Mouse (Mus musculus) limb, embryonic 14.5 days (tissue): ENCODE measurements around the gene Cfap58. TPM values are rescaled to one million over a fixed set of nuclear protein-coding genes. Genes with fewer than 3 reads are reported as not detected.

Experiments
- ATAC-seq: fragments of 200-750 bp; cut with Nextera tagmentation; 2 replicates; pipeline ENCODE4 v1.8.0; 2017; ENCODE audit warnings: low read depth, moderate number of reproducible peaks, moderate TSS enrichment; ENCODE audit not compliant: low FRiP score
- DNase-seq: peaks from one replicate; pipeline ENCODE4 v3.0.0-alpha.2; 2015; ENCODE audit warnings: low spot score
- H3K27ac ChIP-seq: fragments of 300-500 bp; sonication (generic); replicated peaks from 2 replicates; pipeline ENCODE4 v1.5.1; 2014; ENCODE audit warnings: low read depth, mild to moderate bottlenecking, low read length, moderate library complexity, mixed read lengths
- H3K27me3 ChIP-seq: fragments of 300-500 bp; sonication (generic); 2 replicates; pipeline ENCODE4 v1.6.1; 2014; ENCODE audit warnings: low read length, mixed read lengths; ENCODE audit not compliant: control insufficient read depth, insufficient read depth
- H3K36me3 ChIP-seq: fragments of 300-500 bp; sonication (generic); 2 replicates; pipeline ENCODE4 v1.6.1; 2014; ENCODE audit warnings: mild to moderate bottlenecking, low read length, moderate library complexity, mixed read lengths; ENCODE audit not compliant: control insufficient read depth, insufficient read depth
- H3K4me1 ChIP-seq: fragments of 300-500 bp; sonication (generic); 2 replicates; pipeline ENCODE4 v1.6.1; 2014; ENCODE audit warnings: antibody characterized with exemption, low read length, mixed read lengths; ENCODE audit not compliant: control insufficient read depth, insufficient read depth
- H3K4me2 ChIP-seq: fragments of 300-500 bp; sonication (generic); replicated peaks from 2 replicates; pipeline ENCODE4 v1.6.1; 2014; ENCODE audit warnings: low read depth, mild to moderate bottlenecking, low read length, moderate library complexity; ENCODE audit not compliant: severe bottlenecking
- H3K4me3 ChIP-seq: fragments of 300-500 bp; sonication (generic); replicated peaks from 2 replicates; pipeline ENCODE4 v1.5.1; 2014; ENCODE audit warnings: low read length
- H3K9ac ChIP-seq: fragments of 300-500 bp; sonication (generic); 2 replicates; pipeline ENCODE4 v1.6.1; 2014; ENCODE audit warnings: mild to moderate bottlenecking, low read depth, low read length, moderate library complexity; ENCODE audit not compliant: severe bottlenecking
- H3K9me3 ChIP-seq: fragments of 300-500 bp; sonication (generic); 2 replicates; pipeline ENCODE4 v1.6.1; 2016; ENCODE audit warnings: low read length; ENCODE audit not compliant: control insufficient read depth
- POLR2A ChIP-seq: fragments of 200-500 bp; IDR thresholded peaks from 2 replicates; pipeline ENCODE4 v1.8.0; 2012; ENCODE audit warnings: inconsistent platforms, mild to moderate bottlenecking, moderate library complexity, borderline replicate concordance; ENCODE audit not compliant: insufficient read depth, insufficient read length; ENCODE audit errors: extremely low read depth
- WGBS: fragments of 180-500 bp; shearing (Covaris S2); extraction: QIAGEN DNeasy Blood & Tissue Kit; methylation state at CpG from one replicate; pipeline ENCODE4 v1.1.7; 2014; 5-methylcytosine and 5-hydroxymethylcytosine counted together
- polyA plus RNA-seq, 2 experiments: library from polyadenylated mRNA; depleted of rRNA in 1 of 2; stranded (reverse) in 1 of 2; unstranded in 1 of 2; fragments of >200 nt; fragmentation: Nextera tagmentation in 1 of 2; extraction: Ambion mirVana in 1 of 2; gene quantifications; 2 replicates each; pipeline versions ENCODE4 v1.2.1 to v1.2.3; 2012 to 2014

The Cfap58 gene
- polyA plus RNA-seq, 2 experiments, result 0.05 to 0.07 TPM

DNA sequence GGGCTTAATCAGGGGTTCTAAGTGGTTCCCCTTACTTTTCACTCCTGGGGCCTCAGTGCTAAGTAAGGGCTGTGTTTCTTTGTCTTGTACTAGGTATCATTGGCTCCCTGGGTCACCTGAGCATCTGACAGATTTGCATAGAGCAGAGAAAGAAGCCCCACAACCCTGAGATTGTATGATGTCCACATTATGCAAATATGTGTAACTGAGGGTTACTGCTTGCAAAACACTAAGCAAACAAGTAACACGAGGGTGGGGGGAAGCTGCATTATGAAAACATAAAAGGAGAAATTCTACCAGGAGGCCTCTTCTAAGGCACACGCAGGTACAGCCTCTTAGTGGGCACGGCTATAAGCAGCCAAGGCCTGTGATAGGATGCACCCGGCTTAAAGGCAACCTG is 22.2 kb upstream of the Cfap58 start:
- TF ChIP-seq POLR2A, result no peak
- Histone ChIP-seq H3K27me3 (no peaks in the 10 kb centered on the region), H3K36me3 (peaks cover 3% of the 10 kb centered on the region; the same call in 1 of the 2 replicates), H3K4me3 (no peak overlapping the region), H3K9ac (no peak overlapping the region), H3K4me2 (no peak overlapping the region), H3K27ac (no peak overlapping the region), H3K4me1 (peaks cover 26% of the 10 kb centered on the region), H3K9me3 (no peaks in the 10 kb centered on the region)
- ATAC-seq (no peak), DNase-seq (no peak)
- 85% methylated on average over 4 of the region's 4 CpGs for WGBS

DNA sequence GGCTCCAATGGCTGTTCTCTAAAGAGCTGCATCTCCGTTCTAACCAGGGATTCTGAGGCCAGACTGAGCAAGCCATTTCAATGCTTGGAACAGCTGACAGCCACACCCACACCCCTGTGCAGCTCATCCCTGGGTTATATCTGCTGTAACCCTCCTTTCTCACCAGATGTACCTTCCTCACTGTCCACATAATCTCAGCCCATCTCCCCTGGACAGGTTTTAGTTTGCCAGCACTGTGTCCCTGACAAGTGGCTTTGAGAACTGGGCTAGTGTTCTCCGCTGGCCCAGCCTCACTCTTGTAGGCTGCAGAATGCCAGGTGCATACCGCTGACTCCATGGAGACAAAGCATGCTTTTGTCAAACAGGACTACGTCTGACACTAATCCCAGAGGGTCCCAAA is 20.1 kb upstream of the Cfap58 start:
- no peak for TF ChIP-seq POLR2A
- no peaks in the 10 kb centered on the region for H3K27me3 ChIP-seq
- peak overlapping the region; percentile 87 for H3K4me3 ChIP-seq
- H3K9ac ChIP-seq, result 0 out of 2 replicates have a peak overlapping the region, but pooled peaks have one; percentile 89
- DNase-seq, result no peak
- no peaks in the 10 kb centered on the region for H3K36me3 ChIP-seq
- no peak for ATAC-seq
- WGBS, result 12% methylated on average over 4 of the region's 4 CpGs
- peak overlapping the region; percentile 64 for H3K4me2 ChIP-seq
- peaks cover 29% of the 10 kb centered on the region for H3K4me1 ChIP-seq
- H3K9me3 ChIP-seq, result no peaks in the 10 kb centered on the region
- no peak overlapping the region for H3K27ac ChIP-seq

DNA sequence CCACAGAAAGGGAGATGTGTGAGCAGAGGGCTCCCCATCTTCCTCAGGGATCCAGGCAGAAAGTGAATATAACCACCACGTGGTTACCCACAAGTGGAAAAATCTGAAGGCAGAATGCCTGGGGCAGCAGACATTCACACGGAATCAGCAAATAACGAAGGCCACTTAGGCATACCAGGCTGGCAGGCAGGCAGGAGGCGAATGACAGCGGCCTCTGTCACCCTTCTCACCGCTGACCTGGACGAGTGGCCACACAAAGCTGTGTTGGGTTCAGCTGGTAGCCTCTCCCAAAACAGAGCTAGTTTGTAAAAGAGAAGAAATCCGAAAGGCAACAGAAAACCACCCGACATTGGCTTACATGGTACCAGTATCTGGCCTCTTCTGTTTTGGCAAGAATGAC is 19.5 kb upstream of the Cfap58 start:
- WGBS, result 12% methylated on average over 9 of the region's 9 CpGs
- H3K9ac ChIP-seq, result peak overlapping the region; percentile 89
- DNase-seq (no peak), ATAC-seq (no peak)
- no peak overlapping the region for H3K27ac ChIP-seq
- no peaks in the 10 kb centered on the region for H3K9me3 ChIP-seq
- H3K4me1 ChIP-seq, result peaks cover 29% of the 10 kb centered on the region
- H3K27me3 ChIP-seq, result no peaks in the 10 kb centered on the region
- peak overlapping the region; percentile 87 for H3K4me3 ChIP-seq
- TF ChIP-seq POLR2A, result no peak
- no peaks in the 10 kb centered on the region for H3K36me3 ChIP-seq
- peak overlapping the region; percentile 64 for H3K4me2 ChIP-seq

DNA sequence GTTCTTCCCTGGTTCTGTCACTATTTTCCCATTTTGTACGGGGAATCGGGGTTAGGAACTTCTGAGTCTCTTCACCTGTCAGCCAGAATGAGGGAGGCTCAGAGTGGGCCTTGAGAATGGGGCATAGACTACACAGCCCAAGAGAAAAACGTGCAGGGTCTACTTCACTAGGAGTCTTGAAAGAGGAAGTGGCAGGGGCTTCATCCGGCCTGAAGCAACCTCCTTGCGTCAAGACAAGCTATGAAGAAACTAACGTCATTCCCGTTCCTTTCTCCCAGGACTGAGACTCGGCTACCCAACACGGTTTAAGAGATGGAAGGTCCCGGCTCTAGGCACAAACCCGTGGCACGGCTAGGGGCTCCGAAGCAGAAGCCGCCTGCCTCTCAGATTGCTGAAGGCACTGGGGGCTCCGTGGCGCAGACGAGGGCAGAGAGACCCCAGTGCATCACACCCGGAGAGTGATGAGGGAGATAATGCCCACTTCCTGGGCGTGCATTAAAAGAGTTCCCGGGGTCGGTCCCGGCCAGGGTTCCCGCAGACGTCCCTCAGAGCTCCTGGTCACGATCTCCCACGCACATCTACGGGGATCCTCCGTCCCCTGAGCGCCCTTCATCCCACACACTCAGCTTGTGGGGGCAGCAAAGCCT is 18.9 kb upstream of the Cfap58 start:
- H3K9ac ChIP-seq, result peak overlapping the region; percentile 89
- peak overlapping the region; percentile 64 for H3K4me2 ChIP-seq
- H3K36me3 ChIP-seq, result no peaks in the 10 kb centered on the region
- peak overlapping the region; percentile 87 for H3K4me3 ChIP-seq
- under 1% methylated on average over 29 of the region's 29 CpGs for WGBS
- H3K9me3 ChIP-seq, result no peaks in the 10 kb centered on the region
- no peak for TF ChIP-seq POLR2A
- ATAC-seq (peak; percentile 23), DNase-seq (no peak)
- no peaks in the 10 kb centered on the region for H3K27me3 ChIP-seq
- peaks cover 29% of the 10 kb centered on the region for H3K4me1 ChIP-seq
- H3K27ac ChIP-seq, result peak overlapping the region; percentile 96

DNA sequence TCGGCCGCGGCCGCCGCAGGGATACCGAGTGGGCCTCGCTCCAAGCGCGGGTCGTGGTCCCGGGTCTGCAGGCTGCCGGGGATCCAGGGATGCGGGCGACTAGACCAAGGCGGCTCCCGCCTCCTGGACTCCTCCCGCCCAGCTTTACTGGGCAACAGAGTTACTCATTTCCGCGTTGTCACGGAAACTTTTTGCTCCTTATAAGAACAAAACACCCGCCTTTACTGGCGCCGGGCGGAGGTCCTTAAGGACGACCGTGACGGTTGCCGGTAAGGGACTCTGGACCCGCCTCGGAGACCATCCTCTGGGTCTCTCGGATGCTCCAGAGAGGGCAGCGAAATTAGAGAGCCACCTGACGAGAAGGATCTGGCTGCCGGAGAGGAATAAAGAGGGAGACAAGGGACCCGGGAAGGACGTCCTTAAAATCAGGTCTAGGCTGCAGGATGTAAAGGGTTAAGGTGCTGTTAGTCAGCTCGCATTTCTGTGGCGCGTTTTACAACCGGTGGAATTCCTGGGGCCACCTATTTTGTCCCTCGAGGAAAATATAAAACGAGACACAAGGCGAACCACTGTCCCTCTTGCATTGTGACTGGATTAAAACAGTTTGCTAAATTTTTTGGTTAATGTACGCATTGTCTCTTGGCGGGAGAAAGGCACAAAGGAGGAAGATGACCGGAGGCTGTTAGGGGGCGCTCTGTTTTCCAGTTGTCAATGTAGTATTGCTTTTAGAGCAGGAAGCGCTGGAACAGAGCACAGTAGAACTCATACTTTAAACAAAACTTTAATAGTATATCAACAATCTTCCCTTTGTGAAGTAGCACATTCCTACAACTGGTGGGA is 18.1 kb upstream of the Cfap58 start, which contains the start of the genes Cfap43 and Itprip:
Cfap43 (minus strand) TSS at position 162 of the 840 bp plus-strand sequence.
Itprip (minus strand) TSS at position 174 of the 840 bp plus-strand sequence.
- peaks cover 29% of the 10 kb centered on the region for H3K4me1 ChIP-seq
- TF ChIP-seq POLR2A, result peak; percentile 64; the same call in 1 of the 2 replicates
- peak within 1 kb of the TSS; percentile 96 for H3K27ac ChIP-seq
- peak within 1 kb of the TSS; percentile 64 for H3K4me2 ChIP-seq
- DNase-seq (peak; percentile 96), ATAC-seq (peak; percentile 91)
- H3K9me3 ChIP-seq, result no peaks in the 10 kb centered on the region
- no peaks in the 10 kb centered on the region for H3K36me3 ChIP-seq
- peak within 1 kb of the TSS; percentile 89 for H3K9ac ChIP-seq
- WGBS, result under 1% methylated on average over 48 of the region's 48 CpGs
- H3K4me3 ChIP-seq, result peak within 1 kb of the TSS; percentile 87
- no peaks in the 10 kb centered on the region for H3K27me3 ChIP-seq
